In genomic region chr2:77171444-77172240, GRCm38 (mm10) we compare ENCODE assay signal across 8 mouse cellular contexts. TPM values are rescaled to one million over a fixed set of nuclear protein-coding genes. Genes with fewer than 3 reads are reported as not detected.
DNase-seq lines count a peak whose midpoint lies in the region; ATAC-seq and TF ChIP-seq lines count a peak whose summit lies in the region.

No protein-coding gene starts in this region.

- H3K27ac ChIP-seq in limb, embryonic 14.5 days (replicated peaks; ENCODE audit: low read depth, low read length) = peak overlapping the region; percentile 28; the same call in 1 of the 2 replicates
- H3K27ac ChIP-seq in midbrain, embryonic 15.5 days = no peak overlapping the region; the same call in 1 of the 2 replicates

- peak; percentile 38 for ATAC-seq in limb, embryonic 14.5 days (ENCODE audit: low FRiP score, low read depth)
- ATAC-seq in midbrain, embryonic 15.5 days (replicated peaks) = peak; percentile 59

- no peak overlapping the region; the same call in 1 of the 2 replicates for H3K4me3 ChIP-seq in limb, embryonic 14.5 days (replicated peaks; ENCODE audit: low read length)
- peak overlapping the region; percentile 10 for H3K4me3 ChIP-seq in midbrain, embryonic 15.5 days

- H3K4me1 ChIP-seq in limb, embryonic 14.5 days (ENCODE audit: control insufficient read depth, insufficient read depth, low read length) = peaks cover 16% of the 10 kb centered on the region
- H3K4me1 ChIP-seq in midbrain, embryonic 15.5 days = peaks cover 42% of the 10 kb centered on the region

- 37% methylated on average over 23 of the region's 23 CpGs for WGBS in limb, embryonic 14.5 days
- 31% methylated on average over 23 of the region's 23 CpGs for WGBS in midbrain, embryonic 15.5 days

- H3K9ac ChIP-seq in limb, embryonic 14.5 days (ENCODE audit: low read depth, low read length, severe bottlenecking) = peak overlapping the region; percentile 29; the same call in 1 of the 2 replicates
- no peak overlapping the region for H3K9ac ChIP-seq in midbrain, embryonic 15.5 days

- H3K27me3 ChIP-seq in limb, embryonic 14.5 days (ENCODE audit: control insufficient read depth, insufficient read depth, low read length) = no peaks in the 10 kb centered on the region
- H3K27me3 ChIP-seq in midbrain, embryonic 15.5 days (replicated peaks) = no peaks in the 10 kb centered on the region

- DNase-seq in urinary bladder, postnatal 25 days (ENCODE audit: low spot score) = peak; percentile 23
- DNase-seq in urinary bladder, adult 2 months (ENCODE audit: low spot score) = no peak
- DNase-seq in heart, adult 18-20 months = peak; percentile 70 to 73
- peak; percentile 86 for DNase-seq in kidney, adult 11 months
- peak; percentile 65 for DNase-seq in limb, embryonic 14.5 days (ENCODE audit: low spot score)
- no peak for DNase-seq in spleen, adult 12 weeks (ENCODE audit: low spot score)
- DNase-seq in cerebellum, adult 9-10 months = no peak

- TF ChIP-seq POLR2A in limb, embryonic 14.5 days (IDR thresholded peaks at IDR 0.05; ENCODE audit: borderline replicate concordance, extremely low read depth, insufficient read depth, insufficient read length) = no peak

- no peaks in the 10 kb centered on the region for H3K36me3 ChIP-seq in limb, embryonic 14.5 days (ENCODE audit: control insufficient read depth, insufficient read depth, low read length)
- H3K36me3 ChIP-seq in midbrain, embryonic 15.5 days (replicated peaks) = no peaks in the 10 kb centered on the region

- H3K4me2 ChIP-seq in limb, embryonic 14.5 days (replicated peaks; ENCODE audit: low read depth, low read length, severe bottlenecking) = peak overlapping the region; percentile 85
- H3K4me2 ChIP-seq in midbrain, embryonic 15.5 days = peak overlapping the region; percentile 39

- no peaks in the 10 kb centered on the region for H3K9me3 ChIP-seq in limb, embryonic 14.5 days (ENCODE audit: control insufficient read depth, low read length)
- H3K9me3 ChIP-seq in midbrain, embryonic 15.5 days = no peaks in the 10 kb centered on the region

RNA-seq across cellular contexts. Expression of gene Ccdc141, which starts 1.2 kb away (rescaled TPM):
- 5.1 and 5.4 TPM in 2 replicates for polyA plus RNA-seq in urinary bladder, adult 2 months (2012; rRNA removed)
- total RNA-seq in heart, adult 18-20 months (2021) = 100 to 1,000 TPM; 149 to 219 TPM
- polyA plus RNA-seq in limb, embryonic 14.5 days (2012; rRNA removed) = 8.9 TPM in 2 replicates
- 14.5 and 15.3 TPM in 2 replicates for polyA plus RNA-seq in limb, embryonic 14.5 days (2014; fragmentation: Nextera tagmentation; extraction: Ambion mirVana)
- 7.3 and 8.4 TPM in 2 replicates for polyA plus RNA-seq in midbrain, embryonic 15.5 days (2015; fragmentation: Nextera tagmentation; extraction: Ambion mirVana)

Comparison
In these comparisons a context has a peak if more than half of its experiments do, and no peak if none do; other contexts are left out.
1. DNase-seq: peak in urinary bladder, postnatal 25 days (single experiment), heart, adult 18-20 months (2 of 2), kidney, adult 11 months (single experiment) and limb, embryonic 14.5 days (single experiment); none in urinary bladder, adult 2 months (single experiment), spleen, adult 12 weeks (single experiment) and cerebellum, adult 9-10 months (single experiment).